Mouse (Mus musculus) heart, postnatal 0 days (tissue): ENCODE measurements at regions not wholly inside any gene's neighbourhood (a gene's known extent, or its start where the extent isn't known, plus 50 kb on each side); places are given as distances from the start of the nearest gene placed in this dataset.

Experiments
- CTCF ChIP-seq: IDR thresholded peaks from 2 replicates; pipeline ENCODE4 v1.5.1; 2016; ENCODE audit warnings: antibody characterized with exemption, control low read depth, low read depth
- EP300 ChIP-seq: IDR thresholded peaks from 2 replicates; pipeline ENCODE4 v1.6.1; 2016; ENCODE audit warnings: antibody characterized with exemption, low read depth

DNA sequence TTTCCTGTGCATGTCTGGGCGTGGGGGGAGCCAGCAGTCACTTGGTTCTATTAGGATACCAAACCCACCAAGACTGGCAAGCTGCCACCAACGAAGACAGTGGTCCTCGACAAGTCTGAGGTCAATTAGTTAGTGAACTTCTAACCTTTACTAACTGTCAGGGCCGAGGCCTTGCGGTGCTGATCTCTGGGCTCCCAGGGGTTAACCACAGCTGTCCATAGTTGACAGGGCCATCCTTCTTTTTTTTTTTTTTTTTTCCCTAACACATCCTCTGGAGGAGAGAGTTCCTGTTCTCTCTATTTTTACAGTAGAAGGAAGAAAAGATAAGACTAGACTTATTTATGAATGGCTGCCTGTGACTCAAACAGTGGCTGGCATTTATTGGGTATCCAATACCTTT lies 663.5 kb downstream of the Slc22a22 start:
- TF ChIP-seq CTCF, result no peak
- no peak for TF ChIP-seq EP300
